Mouse (Mus musculus) right cerebral cortex, postnatal 36 days (tissue): ENCODE data around the gene Fam198a.
"Not testable (repeated sequence)": the region's sequence is repeated elsewhere in the genome, so short reads cannot be mapped to it uniquely, and the experiment has no call there.

Experiments used
- DNase-seq, 2 experiments: peaks; one replicate each; pipeline ENCODE4 v3.0.0; 2022; ENCODE audit warnings: low spot score in 2 of 2, mixed read lengths in 1 of 2

Gene Fam198a

DNA sequence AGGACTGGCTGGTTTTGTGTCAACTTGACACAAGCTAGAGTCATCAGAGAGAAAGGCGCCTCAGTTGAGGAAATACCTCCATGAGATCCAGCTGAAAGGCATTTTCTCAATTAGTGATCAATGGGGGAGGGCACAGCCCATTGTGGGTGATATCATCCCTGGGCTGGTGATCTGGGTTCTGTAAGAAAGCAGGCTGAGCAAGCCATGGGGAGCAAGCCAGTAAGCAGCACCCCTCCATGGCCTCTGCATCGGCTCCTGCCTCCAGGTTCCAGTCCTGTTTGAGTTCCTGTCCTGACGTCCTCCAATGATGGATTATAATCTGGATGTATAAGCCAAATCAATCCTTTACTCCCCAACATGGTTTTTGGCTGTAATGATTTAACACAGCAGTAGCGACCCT is 70.4 kb downstream of the Fam198a start:
- DNase-seq = not testable (repeated sequence)

DNA sequence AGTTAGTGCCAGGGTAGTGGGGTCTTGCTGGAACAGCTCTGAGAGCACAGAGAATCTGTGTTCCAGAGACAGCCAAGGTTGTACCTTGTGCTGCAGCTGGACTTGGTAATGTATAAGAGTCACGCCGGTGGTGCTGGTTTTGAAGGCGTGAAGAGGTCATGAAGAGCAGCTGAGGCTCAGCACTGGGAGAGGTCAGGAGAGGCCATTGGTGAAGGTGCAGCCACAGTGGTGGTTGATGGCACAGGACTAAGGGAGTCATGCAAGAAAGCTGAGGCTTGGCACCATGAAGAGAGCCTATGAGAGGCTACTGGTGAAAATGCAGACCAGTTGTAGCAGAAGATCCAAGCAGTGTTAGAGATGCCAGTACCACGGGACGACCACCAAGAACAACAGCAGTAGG is 70.8 kb downstream of the Fam198a start:
- no peak for DNase-seq

DNA sequence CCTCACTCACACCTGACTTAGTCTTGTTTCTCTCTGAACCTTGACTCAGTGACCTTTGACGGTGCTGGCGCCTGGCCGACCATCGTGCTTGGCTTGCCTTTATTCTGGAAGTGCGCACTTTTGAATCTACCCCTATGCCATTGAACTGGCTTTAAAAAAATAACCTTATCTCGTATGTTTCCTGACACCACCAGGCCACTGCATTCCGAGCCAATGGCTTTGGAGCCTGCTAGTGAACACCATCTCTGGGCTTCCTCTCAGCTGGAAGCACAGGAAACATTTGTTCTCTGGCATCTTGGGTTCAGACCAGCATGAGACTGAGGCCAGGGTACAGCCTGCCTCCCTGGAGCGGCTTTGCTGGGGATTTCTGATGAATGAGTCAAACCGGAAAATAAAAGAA is 72.0 kb downstream of the Fam198a start:
- DNase-seq = no peak

DNA sequence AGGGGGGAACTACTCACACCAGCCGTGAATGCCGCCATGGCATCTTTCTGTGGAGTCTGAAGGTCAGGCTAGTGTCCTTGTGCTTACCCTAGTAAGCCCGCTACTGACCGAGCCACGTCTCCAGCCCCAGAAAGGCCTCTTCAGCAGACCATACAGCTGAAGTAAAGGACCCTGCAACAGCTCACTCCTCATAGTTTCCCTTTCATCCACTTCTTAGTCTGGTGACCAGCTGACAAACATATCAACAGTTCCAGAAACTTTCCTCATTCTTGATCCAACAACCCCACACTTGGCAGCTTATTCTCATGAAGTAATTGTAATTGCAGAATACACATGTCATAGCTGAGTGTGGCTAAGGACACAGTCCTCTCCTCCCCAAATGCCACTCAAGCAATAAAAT is 73.1 kb downstream of the Fam198a start:
- no peak for DNase-seq

DNA sequence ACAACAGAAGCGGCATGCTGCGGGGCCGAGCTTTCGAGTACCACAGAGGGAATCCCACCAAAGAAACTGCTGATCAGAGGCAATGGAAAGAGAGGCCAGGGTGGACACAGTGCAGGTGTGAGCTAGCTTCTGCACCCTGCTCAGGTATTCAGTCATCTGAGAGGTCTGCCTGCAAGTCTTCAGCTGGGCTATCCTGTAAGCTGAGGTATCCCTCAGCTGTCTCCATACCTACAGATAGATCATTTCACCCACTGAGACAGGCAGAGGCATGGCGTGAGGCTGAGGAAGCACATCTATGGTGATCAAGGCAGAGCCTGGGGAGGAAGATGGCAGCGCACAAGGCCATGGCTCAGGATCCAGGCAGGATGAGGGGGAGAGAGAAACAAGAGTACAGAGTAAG is 73.6 kb downstream of the Fam198a start:
- DNase-seq = no peak

DNA sequence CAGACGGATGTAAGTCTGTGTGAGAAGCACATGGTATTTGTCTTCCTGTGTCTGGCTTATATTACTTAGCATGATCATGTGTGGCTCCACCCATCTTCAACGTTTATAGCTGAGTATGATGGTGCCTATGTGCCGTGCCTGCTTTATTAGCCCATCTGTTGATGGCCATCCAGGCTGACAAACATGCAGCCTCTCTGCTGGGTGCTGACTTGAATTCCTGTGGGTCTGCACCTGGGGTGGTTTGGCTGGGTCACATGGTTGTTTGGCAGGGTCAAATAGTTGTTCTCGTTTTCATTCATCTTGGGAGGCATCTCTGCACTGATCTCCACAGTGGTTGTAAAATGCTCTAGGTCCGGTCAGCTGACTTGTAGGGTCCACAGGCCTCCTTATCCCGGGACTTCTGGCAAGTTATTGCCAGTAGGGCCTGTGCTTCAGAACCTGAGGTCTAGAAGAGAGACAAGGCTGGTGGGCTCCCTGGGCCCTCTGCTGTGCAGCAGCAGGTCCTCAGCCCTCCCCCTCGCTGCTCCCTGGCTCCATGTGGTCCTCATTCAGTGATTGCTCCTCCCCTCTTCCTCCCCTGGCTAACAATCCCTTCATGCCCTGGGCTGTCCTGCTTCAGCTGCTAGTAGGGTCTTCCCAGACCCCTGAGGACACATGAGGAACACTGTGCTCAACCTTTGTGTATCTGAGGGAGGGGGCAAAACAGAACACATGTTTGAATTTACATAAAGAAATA is 75.2 kb downstream of the Fam198a start:
- DNase-seq = no peak

DNA sequence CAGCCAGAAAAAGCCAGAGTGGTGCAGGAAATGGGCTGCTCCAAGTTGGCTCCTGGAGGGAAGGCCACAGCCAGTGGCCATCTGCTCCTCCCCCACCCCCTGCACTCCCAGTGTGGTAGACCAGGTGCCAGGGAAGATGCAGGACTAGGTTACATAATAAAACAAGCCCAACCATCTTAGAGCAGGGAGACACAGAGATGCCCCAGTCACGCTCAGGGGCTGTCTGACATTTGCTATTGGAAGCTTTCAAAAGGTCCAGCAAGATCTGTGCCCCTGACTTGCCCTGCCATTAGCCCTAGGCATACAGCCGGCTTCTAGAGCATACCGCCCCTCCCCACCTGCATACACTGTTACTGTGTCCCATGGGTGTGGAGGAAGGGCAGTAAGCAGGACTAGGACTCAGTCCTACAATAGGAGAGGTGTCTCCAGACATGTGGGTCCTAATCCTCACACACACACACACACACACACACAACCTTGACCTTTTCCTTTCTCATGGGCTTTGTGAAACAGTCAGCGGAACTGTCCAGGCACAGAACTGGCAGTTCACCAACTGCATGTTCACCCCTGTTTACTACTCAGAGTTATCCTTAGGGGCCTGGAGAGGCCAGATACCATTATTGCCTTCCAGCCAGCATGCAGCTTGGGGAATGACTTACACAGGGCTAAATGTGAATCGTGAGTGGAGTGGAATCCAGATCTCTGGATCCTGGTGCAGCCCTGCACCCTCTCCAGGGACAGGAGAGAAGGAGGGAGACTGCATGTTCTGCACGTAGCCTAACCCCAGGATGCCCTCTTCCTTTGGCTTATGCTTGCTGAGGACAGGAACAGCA is 76.5 kb downstream of the Fam198a start:
- DNase-seq = no peak

DNA sequence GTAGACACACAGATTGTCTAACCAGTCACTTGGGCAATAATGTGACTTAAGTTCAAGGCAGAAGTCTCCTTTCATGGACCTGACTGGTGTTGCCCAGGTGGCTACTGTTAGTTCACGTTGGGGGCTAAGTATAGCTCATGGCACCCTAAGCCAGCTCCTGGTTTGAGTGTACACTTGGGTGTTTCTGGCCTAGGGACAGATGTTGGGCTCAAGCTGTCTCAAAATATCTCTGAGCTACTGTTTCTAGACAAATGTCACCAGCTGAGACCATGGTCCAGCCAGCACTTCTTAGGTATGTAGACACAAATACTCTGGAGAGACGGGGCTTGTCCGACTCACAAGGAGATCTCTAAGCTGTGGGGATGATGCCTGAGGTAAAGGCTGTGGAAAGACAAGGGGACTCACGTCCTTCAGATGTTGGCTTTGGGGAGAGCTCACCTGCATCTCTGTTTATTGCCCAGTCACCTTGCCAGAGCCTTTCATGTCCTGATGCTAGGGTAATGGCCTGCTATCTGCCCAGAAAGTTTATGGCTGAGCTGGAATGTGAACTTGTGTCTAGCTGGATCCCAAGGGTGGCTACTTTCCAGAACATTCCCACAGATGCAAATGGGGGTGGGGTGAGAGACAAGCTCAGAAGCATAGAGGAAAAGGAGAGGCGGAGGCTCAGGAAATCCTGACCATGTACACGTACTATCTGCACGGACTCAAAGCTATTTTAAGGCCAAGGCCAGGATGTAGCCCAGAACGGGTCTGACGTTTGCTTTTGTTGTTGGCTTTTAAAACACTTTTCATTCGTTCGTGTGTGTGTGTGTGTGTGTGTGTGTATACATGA is 77.3 kb downstream of the Fam198a start:
- no peak for DNase-seq

DNA sequence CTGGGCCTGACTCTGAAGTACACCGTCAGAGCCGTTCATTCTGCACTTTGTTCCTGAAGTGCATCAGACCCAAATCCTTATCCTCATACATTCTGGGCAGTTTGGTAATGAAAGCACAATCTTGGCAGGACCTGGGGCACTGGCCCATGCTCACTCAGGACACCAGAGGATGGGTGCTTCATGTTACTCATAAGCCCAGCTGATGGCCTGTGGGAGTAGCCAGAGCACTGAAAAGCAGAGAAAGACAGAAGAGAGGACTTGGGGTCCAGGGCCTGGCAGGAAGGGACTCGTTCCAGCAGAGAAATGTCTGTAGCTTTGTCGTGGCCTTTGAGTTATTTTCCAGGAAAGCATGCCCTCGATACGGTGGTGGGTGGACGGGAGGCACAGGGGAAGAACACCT is 79.0 kb downstream of the Fam198a start:
- DNase-seq = no peak
